Mouse (Mus musculus): ENCODE results near the gene Nkain4. TPM values are rescaled to one million over a fixed set of nuclear protein-coding genes. Genes with fewer than 3 reads are reported as not detected.

Nkain4 gene
- polyA plus RNA-seq, 1 experiment: not detected

GRCm38 (mm10) chr2:180891075-180891834 lies 63.2 kb downstream of the Nkain4 start:
- no peak for TF ChIP-seq GATA1 (IDR thresholded peaks at IDR 0.05; ENCODE audit: low read length)

DNA sequence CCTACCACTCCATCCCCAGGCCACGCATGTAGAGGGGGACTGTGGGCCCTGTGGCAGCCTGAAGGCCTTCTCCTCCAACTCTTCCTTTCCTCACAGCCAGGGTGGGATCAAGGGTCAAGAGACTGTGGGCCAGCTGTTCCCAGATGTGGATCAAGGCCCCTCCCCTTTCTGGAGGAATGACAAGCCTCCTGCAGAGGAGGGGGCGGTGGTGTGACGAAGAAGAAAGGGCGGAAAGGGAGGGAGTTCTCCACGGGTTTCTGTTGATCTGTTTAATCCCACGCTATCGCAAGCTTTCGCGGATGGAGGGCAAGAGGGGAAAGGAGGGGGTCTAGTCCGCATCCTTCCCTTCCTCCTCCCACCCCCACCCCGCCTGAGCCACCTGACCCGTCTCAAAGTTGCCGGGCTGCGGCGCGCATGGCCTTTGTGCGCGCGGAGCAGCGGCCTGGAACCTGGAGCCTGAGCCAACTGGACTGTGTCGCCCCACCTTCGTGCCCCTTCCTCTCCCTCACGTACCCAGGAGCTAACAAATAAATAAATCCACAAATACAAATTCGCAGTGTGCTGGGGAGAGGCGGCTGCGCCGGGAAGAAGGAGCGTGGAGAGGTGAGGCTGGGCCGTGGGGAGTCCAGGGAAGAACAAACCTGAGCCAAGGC lies 64.0 kb downstream of the Nkain4 start:
- no peak for TF ChIP-seq GATA1 (IDR thresholded peaks at IDR 0.05; ENCODE audit: low read length)

GRCm38 (mm10) chr2:180889921-180890280 lies 64.6 kb downstream of the Nkain4 start:
- TF ChIP-seq GATA1 (IDR thresholded peaks at IDR 0.05; ENCODE audit: low read length): no peak

GRCm38 (mm10) chr2:180889271-180889920 lies 65.1 kb downstream of the Nkain4 start:
- TF ChIP-seq GATA1 (IDR thresholded peaks at IDR 0.05; ENCODE audit: low read length): no peak

DNA sequence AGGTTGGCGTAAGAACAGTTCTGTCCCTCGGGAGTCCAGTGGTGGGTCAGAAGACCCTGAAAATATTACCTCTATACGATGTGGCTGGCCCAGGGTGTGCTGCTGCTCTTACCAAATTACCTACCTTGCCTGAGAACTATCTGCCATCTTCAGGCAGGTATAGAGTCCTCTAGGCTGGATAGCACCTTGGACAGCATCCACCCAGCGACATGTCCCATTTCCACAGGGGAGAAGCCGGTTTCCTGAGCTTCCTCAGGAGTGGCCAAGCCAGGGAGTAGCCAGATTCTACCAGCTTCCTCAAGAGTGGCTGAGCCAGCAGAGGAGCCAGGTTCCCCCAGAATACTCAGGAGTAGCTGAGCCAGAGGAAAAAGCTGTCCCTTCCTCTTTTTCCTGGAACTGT lies 69.2 kb downstream of the Nkain4 start:
- TF ChIP-seq GATA1 (IDR thresholded peaks at IDR 0.05; ENCODE audit: low read length): no peak

Other genes with a start within 250 kb of the Nkain4 start
- gene Dido1, start 244.7 kb downstream of the Nkain4 start, polyA plus RNA-seq (2012): 25.6 and 29.7 TPM in 2 replicates
- gene Gid8, start 244.6 kb downstream of the Nkain4 start, polyA plus RNA-seq (2012): 43.3 and 62.1 TPM in 2 replicates
- 0.65 and 0.70 TPM in 2 replicates for gene Slc17a9, start 229.4 kb downstream of the Nkain4 start, polyA plus RNA-seq (2012)
- not detected in 2 replicates for gene Bhlhe23, start 177.8 kb downstream of the Nkain4 start, polyA plus RNA-seq (2012)
- gene Ythdf1, start 33.8 kb downstream of the Nkain4 start, polyA plus RNA-seq (2012): 94.3 and 123 TPM in 2 replicates
- not detected in 2 replicates for gene Birc7, start 25.7 kb downstream of the Nkain4 start, polyA plus RNA-seq (2012)
- gene Arfgap1, start 12.5 kb upstream of the Nkain4 start, polyA plus RNA-seq (2012): 31.0 and 35.0 TPM in 2 replicates
- 0.52 and 0.57 TPM in 2 replicates for gene Col20a1, start 31.8 kb upstream of the Nkain4 start, polyA plus RNA-seq (2012)
- not detected in 2 replicates for gene Chrna4, start 88.8 kb upstream of the Nkain4 start, polyA plus RNA-seq (2012)
- gene Kcnq2, start 180.6 kb upstream of the Nkain4 start, polyA plus RNA-seq (2012): not detected in 2 replicates
- not detected in 2 replicates for gene Eef1a2, start 202.3 kb upstream of the Nkain4 start, polyA plus RNA-seq (2012)
- gene Ppdpf, start 232.5 kb upstream of the Nkain4 start, polyA plus RNA-seq (2012): 208 and 260 TPM in 2 replicates
- gene Ptk6, start 248.1 kb upstream of the Nkain4 start, polyA plus RNA-seq (2012): not detected in 2 replicates